Mouse (Mus musculus) hematopoietic stem cell, adult 5-6 weeks (primary cell): ENCODE results near the gene Fxyd4. TPM values are rescaled to one million over a fixed set of nuclear protein-coding genes. Genes with fewer than 3 reads are reported as not detected.

Experiments
- ATAC-seq, 2 experiments: fragments of 125-278 bp in 1 of 2; replicated peaks in 1 of 2; 2 replicates each; pipeline ENCODE4 v1.8.0; 2016 to 2017; ENCODE audit warnings: inconsistent platforms in 2 of 2, mild to moderate bottlenecking in 2 of 2, moderate number of reproducible peaks in 2 of 2, low read depth in 1 of 2, moderate TSS enrichment in 1 of 2; ENCODE audit not compliant: low FRiP score in 2 of 2, poor library complexity in 2 of 2, severe bottlenecking in 2 of 2, insufficient read depth in 1 of 2, low TSS enrichment in 1 of 2
- total RNA-seq: library from RNA; stranded (forward); fragments of 172-1452, 232-1000 nt; gene quantifications from 2 replicates; pipeline ENCODE4 v1.2.3, GENCODE M21; 2017

Gene Fxyd4
- total RNA-seq, 1 experiment from 2014 or later = 0.15 TPM

DNA sequence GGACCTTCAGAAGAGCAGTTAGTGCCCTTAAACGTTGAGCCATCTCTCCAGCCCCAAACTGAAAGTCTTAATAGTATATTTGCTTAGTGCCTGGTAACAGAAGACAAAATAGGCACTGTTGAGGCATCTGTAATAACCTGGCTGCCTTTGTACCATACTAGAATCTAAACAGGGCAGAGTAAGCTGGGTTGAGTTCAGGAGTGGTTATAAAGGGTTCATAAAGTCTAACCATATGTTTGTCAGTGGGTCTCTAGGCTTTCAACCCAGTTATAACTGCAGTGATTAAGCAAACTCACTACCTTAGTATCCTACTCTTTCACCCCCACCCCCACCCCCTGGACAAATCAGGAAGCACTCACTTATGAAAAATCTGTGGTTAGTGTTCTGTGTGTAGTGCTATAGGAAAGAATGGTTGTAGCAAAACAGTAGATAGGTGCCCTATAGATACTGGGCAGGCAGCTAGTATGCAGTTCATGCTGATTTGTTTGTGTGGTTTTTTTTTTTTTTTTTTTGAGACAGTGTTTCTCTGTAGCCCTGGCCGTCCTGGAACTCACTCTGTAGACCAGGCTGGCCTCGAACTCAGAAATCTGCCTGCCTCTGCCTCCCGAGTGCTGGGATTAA lies 10.5 kb downstream of the Fxyd4 start:
- ATAC-seq = peak in 1 of 2 experiments; percentile 23; a peak in 1 of 4 replicates

GRCm38 (mm10) chr6:117922041-117922440 lies 15.5 kb downstream of the Fxyd4 start:
- no peak for ATAC-seq

DNA sequence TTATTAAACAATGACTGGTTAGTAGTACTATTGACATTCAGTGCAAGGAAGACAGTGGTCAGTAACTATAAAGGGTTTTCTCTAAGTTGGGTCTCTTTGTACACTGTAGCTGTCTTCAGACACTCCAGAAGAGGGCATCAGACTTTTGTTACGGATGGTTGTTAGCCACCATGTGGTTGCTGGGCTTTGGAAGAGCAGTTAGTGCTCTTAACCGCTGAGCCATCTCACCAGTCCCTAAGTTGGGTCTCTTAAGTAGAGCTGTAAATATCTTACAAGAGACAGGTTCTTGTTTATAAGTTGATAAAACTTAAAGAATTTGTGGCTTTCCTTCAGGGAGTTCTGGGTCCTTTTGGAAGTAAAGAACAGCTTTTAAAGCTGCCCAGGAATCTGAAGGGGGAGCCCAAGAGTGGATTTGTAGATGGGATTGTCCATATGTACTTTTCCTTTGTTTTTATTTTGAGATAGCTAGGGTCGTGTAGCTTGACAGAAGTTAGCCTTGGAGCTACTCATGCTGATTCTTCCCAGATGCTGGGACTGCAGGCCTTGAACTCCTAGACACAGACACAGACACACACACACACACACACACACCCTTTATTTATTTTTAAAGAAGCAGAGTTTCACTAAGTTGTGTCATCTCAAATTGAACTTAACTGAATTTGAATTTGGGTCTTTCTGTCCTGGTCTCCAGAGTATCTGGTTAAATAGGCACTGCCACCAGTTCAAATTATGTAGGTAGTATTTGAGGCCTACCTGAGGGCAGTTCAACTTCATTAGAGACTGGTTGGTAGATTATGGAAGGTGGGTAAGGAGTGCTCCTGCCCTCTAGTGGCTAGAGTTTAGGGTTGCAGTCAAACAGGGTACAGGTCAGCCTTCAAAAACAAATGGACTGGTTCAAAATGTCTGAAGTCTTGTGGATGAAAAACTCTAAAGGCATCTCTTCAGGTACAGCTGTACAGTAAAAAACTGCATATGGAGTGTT lies 16.5 kb downstream of the Fxyd4 start:
- peak; percentile 55 to 65 for ATAC-seq

DNA sequence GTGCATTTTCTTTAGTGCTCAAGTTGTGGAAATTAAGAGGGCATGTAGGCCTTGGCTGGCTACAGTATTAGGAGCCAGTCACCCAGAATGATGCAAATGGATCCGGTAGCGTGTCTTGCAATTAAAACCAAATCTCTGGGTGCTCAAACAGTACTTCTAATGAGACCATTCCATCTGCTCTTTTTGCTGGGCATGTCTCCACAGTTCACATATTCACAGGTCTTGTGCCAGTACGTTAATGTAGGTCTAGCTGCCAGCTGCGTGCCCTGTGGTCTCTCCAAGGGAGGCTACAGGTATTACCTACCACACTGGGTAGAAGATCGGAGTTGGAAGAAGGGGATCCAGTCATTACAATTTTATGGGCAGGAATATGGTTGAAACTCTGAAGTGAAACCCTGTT lies 19.4 kb downstream of the Fxyd4 start:
- no peak for ATAC-seq

DNA sequence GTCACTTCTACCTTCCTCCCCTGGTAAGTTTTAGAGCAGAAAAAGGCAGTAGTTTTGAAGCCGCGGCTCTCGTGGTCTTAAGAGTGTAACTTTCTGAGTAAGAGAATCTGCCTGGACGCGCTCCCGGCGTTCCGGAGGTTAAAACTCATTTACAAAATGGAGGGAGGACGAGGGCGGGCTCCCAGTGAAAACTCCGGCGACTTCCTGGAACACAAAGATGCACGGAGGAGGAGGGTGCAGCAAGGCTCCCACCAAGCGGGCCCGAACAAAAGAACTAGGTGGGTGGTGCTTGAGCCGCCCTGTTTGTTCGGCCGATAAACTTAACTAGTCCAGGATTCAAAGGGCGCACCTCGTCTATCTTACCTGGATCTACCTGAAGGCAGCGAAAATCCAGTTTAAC lies 19.9 kb downstream of the Fxyd4 start:
- peak; percentile 34 to 40; a peak in 2 of 4 replicates for ATAC-seq

DNA sequence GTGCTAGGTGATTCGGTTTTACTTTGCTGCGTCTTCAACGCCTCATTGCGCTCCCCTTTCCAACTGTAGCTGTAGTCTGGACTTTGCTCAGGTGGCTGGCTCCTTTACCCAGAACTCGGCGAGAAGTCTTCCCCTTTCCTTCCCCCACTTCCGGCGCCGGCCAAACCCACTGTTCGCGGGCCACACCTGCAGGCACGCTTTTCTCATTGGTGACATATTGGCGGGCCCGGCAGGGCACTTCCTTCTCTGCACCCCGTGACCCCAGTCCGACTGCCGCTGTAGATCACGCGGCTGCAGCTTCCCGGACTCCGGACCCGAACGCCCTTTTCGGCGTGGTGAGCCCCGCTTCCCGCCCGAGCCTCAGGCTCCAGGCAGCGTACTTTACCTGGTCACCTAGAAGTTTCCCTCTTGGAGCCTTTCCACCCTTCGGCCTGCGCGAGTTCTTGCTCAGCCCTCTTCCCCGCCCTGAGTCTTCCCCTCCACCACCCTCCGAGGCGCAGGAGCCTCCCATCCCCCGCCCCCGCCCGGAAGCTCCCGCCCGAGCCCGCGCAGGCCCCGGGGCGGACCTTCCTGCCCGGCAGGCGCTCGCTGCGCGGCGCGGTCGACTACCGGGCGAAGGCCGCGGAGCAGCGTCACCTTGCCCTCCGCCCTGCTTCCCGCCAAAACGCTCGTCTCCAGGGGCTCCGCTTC lies 20.6 kb downstream of the Fxyd4 start:
- ATAC-seq = peak; percentile 85 to 88

DNA sequence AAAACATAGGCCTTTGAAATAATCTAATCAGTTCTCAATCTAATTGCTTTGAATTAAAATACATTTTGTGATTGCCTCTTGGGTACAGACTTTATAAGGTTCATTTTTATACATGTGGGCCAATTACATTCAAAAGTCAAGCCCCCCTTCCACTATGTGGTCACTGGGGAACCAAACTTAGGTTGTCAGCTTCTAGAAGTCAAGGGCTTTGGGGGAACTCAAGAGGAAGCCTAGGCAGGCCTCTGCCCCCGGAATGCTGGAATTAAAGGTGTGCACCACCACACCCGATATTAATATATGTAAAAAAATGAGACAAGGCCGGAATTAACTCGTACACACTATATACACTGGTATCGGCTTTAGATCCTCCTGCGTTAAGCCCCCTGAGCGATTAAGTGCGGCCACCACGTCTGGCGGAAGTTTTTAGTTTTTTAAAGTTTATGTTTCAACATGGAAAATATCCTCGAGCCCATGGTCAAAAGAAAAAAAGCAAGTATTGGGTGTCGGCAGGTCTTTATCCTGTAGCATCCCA lies 21.2 kb downstream of the Fxyd4 start:
- no peak for ATAC-seq

- no peak for ATAC-seq
Measured at GRCm38 (mm10) chr6:117914541-117914940, 23.0 kb downstream of the Fxyd4 start.

DNA sequence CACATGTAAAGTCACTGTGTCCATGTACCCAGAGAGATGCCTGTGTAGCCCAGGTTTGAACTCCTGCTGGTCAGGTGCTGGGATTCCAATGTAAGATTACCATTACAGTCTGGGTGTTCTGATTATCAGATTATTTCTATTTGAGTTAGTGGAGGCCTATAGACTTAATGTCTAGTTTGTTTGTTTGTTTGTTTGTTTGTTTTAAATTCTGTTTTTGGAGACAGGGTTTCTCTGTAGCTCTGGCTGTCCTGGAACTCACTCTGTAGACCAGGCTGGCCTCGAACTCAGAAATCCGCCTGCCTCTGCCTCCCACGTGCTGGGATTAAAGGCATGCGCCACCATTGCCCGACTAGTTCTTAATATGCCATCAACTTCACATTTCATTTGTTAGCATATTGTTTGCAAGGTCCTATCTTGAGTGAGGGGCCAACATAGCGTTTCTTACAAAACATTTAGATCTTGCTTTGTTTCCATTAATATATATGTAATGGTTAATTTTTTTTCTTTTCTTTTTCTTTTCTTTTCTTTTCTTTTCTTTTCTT lies 27.3 kb downstream of the Fxyd4 start:
- ATAC-seq = no peak

DNA sequence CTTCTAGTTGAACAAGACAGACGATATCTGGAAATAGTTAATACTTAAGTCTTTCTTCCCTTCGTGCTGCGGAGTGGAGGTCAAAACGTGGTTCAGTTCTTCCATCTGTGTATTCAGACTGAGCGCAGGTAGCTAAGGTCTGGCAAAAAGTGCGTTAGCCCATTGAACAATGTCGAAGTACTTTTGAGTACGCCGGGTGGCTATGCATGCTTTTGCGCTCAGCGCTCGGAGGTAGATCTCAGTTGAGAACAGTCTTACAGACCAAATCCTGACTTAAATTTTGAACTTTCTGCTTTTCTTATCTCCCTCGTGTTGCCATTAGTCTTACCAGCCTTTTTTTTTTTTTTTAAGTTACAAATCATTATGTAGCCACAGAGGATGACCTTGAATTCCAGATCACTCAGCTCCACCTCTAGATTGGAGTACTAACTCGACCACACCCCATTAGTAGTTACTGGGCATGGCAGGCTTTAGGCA lies 29.0 kb downstream of the Fxyd4 start:
- ATAC-seq = no peak

DNA sequence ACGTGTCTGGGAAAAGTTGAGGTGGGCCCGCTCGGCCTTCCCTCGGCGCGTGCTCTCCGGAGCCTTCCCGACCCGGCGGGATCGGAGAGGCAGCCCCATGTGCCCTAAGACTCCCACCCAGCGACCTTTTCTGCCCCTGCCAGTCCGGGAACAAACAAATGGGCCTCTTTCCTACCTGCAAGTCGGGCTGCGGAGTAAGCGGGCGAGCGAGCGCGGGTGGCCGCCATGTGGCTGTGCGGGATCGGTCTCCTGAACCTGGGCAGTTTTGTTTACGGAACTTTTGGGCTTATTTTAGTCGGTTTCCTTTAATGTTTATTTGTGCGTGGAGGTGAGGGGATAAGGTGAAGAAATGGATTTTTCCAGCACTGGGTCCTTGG lies 29.5 kb downstream of the Fxyd4 start:
- ATAC-seq = peak in 1 of 2 experiments; percentile 1; a peak in 1 of 4 replicates

DNA sequence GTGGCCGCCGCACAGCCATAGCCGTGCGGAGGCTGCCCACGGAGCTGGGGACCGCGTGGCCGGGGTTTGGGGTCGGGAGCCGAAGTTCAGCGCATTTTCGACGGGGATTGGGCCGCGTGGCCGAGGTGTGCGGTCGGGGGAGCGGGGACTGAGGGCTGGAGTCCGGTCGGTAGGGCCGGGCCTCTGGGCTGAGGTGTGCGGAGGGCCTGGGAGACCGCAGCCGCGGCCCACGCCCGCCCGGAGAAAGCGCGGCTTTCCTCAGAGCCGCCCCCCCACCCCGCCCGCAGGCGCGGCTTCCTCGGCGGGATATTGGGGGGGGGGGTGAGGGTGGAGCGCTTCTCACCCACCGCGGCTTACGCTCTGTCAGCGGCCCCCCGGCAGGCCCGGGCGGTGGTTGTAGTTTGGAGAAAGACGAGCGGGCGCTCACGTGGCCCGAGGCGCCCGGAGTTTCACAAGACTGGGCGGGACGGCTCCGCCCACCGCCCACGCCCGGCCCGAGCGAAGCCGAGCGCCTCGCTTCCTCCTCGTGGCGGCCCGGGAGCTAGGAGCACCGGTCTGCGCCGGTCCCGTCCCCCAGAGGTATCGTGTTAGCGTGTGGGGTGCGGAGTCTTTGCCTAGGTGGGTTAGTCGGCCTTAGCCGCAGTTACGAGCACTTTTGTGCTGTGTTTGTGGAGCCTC lies 30.1 kb downstream of the Fxyd4 start:
- peak; percentile 52 to 63 for ATAC-seq

- ATAC-seq = peak; percentile 86 to 88
Measured at GRCm38 (mm10) chr6:117906590-117907271, 30.8 kb downstream of the Fxyd4 start.

- ATAC-seq = no peak
Measured at GRCm38 (mm10) chr6:117906015-117906531, 31.4 kb downstream of the Fxyd4 start.

DNA sequence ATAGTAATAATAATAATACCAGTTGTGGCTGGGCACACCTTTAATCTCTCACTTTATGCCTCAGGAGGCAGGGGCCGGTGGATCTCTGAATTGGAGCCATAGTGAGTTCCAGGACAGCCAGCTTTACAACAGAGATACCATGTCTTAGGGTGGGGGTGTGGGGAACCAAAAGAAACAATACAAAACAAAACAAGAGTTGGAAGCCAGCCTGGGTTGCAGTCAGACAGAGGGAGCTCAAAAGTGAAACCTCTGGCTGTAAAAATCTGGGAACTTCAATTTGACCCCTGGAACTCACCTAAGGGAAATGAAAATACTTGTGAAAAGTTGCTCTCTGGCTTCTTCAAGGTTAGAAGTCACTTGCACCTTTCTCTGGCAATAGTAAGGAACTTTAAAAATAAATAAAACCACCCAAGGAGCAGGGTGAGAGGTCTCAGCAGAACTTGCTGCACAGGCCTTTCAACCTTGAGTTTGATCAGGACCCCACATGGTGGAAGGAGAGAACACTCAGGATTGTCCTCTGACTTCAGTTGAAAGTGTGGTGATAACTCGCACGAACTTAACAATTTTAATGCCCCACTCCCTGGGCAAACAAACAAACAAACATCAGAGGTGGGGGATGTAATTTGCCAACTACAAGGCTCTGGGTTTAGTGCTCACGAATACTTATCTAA lies 32.1 kb downstream of the Fxyd4 start:
- ATAC-seq = no peak

- ATAC-seq = no peak
Measured at GRCm38 (mm10) chr6:117903836-117904235, 33.7 kb downstream of the Fxyd4 start.
